Mouse (Mus musculus) bone marrow macrophage, adult 2 months (primary cell): ENCODE data around the gene Cisd3.

Experiments used
- CTCF ChIP-seq: IDR thresholded peaks from 2 replicates; pipeline ENCODE4 v1.5.1; 2012; ENCODE audit warnings: low read depth, mild to moderate bottlenecking, low read length, moderate library complexity
- POLR2A ChIP-seq: IDR thresholded peaks from 2 replicates; pipeline ENCODE4 v1.6.1; 2012; ENCODE audit warnings: mild to moderate bottlenecking, low read depth, low read length, borderline replicate concordance

- TF ChIP-seq POLR2A (no peak), CTCF (no peak)
These were observed 26.8 kb upstream of the Cisd3 start for GRCm38 (mm10) chr11:97658751-97659266.
